Mouse (Mus musculus): Measurements from ENCODE around the gene Nrxn2.

DNA sequence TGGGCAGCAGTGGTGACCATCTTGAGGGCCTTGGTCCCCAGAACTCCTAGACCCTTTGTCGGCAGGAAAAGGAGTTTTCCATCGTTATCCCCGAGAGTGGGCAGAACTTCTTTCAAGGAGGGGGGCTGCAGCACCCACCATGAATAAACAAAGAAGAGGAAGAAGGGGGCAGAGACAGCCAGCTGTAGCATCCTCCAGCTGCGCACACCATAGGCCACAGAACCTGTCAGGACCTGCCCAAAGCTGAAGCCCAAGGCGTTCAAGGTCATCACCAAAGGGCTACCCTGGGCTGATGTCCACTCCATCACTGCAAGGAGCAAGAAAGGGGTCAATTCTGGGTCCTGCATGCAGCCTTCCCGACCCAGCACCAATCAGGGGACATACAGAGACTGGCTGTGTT, 121.7 kb downstream of the Nrxn2 start:
- TF ChIP-seq POLR2A (IDR thresholded peaks at IDR 0.05; ENCODE audit: insufficient read length, low read depth) (no peak), MYOG (IDR thresholded peaks at IDR 0.05; ENCODE audit: control insufficient read depth in 1 of 3, insufficient read depth in 1 of 3, insufficient read length in 2 of 3, low read depth in 2 of 3) (no peak), POLR2AphosphoS2 (IDR thresholded peaks at IDR 0.05; ENCODE audit: insufficient read length, low read depth) (no peak), MYOD1 (IDR thresholded peaks at IDR 0.05; ENCODE audit: control insufficient read depth in 1 of 3, insufficient read length in 2 of 3, low read depth in 2 of 3) (no peak), CEBPB (IDR thresholded peaks at IDR 0.05; ENCODE audit: insufficient read depth, poor library complexity, severe bottlenecking) (no peak), USF1 (IDR thresholded peaks at IDR 0.05; ENCODE audit: low read depth) (no peak), TCF12 (IDR thresholded peaks at IDR 0.05; ENCODE audit: insufficient read depth, poor library complexity, severe bottlenecking) (no peak)
